Mouse (Mus musculus) urinary bladder, postnatal 25 days (tissue): ENCODE data around the gene Mettl22.
A peak's percentile ranks its signal among the peaks of the same experiment; 100 is the strongest.

Experiments used
- DNase-seq: peaks from one replicate; pipeline ENCODE4 v3.0.0; 2022; ENCODE audit warnings: low spot score

Gene Mettl22

GRCm38 (mm10) chr16:8470603-8471481, at the start of gene Mettl22:
Gene Mettl22 (plus strand): TSS chr16:8470788.
- DNase-seq: peak; percentile 89

- DNase-seq: no peak
Observed at GRCm38 (mm10) chr16:8420842-8421241, 49.7 kb upstream of the Mettl22 start.

- DNase-seq: no peak
Observed at GRCm38 (mm10) chr16:8423626-8424114, 46.9 kb upstream of the Mettl22 start.

- DNase-seq: no peak
Observed at GRCm38 (mm10) chr16:8424161-8424970, 46.2 kb upstream of the Mettl22 start.

GRCm38 (mm10) chr16:8424971-8425330, 45.6 kb upstream of the Mettl22 start, which contains the start of gene Tmem114:
Gene Tmem114 (minus strand): TSS chr16:8425136.
- DNase-seq: no peak

- no peak for DNase-seq
Observed at GRCm38 (mm10) chr16:8425736-8426135, 44.9 kb upstream of the Mettl22 start.

GRCm38 (mm10) chr16:8429531-8429930, 41.1 kb upstream of the Mettl22 start:
- no peak for DNase-seq

GRCm38 (mm10) chr16:8432616-8433015, 38.0 kb upstream of the Mettl22 start:
- DNase-seq: no peak

- DNase-seq: no peak
Observed at GRCm38 (mm10) chr16:8444911-8445310, 25.7 kb upstream of the Mettl22 start.

GRCm38 (mm10) chr16:8446256-8446655, 24.3 kb upstream of the Mettl22 start:
- no peak for DNase-seq

- no peak for DNase-seq
Observed at GRCm38 (mm10) chr16:8453301-8453700, 17.3 kb upstream of the Mettl22 start.

- no peak for DNase-seq
Observed at GRCm38 (mm10) chr16:8455221-8455620, 15.4 kb upstream of the Mettl22 start.

- DNase-seq: no peak
Observed at GRCm38 (mm10) chr16:8458391-8458790, 12.2 kb upstream of the Mettl22 start.

GRCm38 (mm10) chr16:8459098-8459497, 11.5 kb upstream of the Mettl22 start:
- DNase-seq: peak; percentile 42

- DNase-seq: no peak
Observed at GRCm38 (mm10) chr16:8470132-8470531, 456 bp upstream of the Mettl22 start.

GRCm38 (mm10) chr16:8487396-8488005, 16.9 kb downstream of the Mettl22 start:
- no peak for DNase-seq

GRCm38 (mm10) chr16:8489340-8489739, 18.8 kb downstream of the Mettl22 start:
- DNase-seq: no peak

GRCm38 (mm10) chr16:8491743-8492490, 21.3 kb downstream of the Mettl22 start:
- no peak for DNase-seq

GRCm38 (mm10) chr16:8494268-8494667, 23.7 kb downstream of the Mettl22 start:
- peak; percentile 52 for DNase-seq

GRCm38 (mm10) chr16:8496967-8497366, 26.4 kb downstream of the Mettl22 start:
- DNase-seq: no peak

- DNase-seq: no peak
Observed at GRCm38 (mm10) chr16:8504271-8504670, 33.7 kb downstream of the Mettl22 start.

- DNase-seq: no peak
Observed at GRCm38 (mm10) chr16:8509894-8510293, 39.3 kb downstream of the Mettl22 start.
